Mouse (Mus musculus) MN1 (cell line): ENCODE measurements at regions not wholly inside any gene's neighbourhood (a gene's known extent, or its start where the extent isn't known, plus 50 kb on each side); places are given as distances from the start of the nearest gene placed in this dataset.
"Not testable (repeated sequence)": the region's sequence is repeated elsewhere in the genome, so short reads cannot be mapped to it uniquely, and the experiment has no call there.

Experiments used
- DNase-seq: peaks from one replicate; pipeline ENCODE4 v3.0.0-alpha.2; 2016; ENCODE audit warnings: low spot score

- no peak for DNase-seq
These were observed 288.0 kb downstream of the Sfmbt2 start for GRCm38 (mm10) chr2:10658317-10658716.

- not testable (repeated sequence) for DNase-seq
These were observed 297.6 kb downstream of the Sfmbt2 start for GRCm38 (mm10) chr2:10667915-10668314.

GRCm38 (mm10) chr2:10670423-10671298 lies 300.4 kb downstream of the Sfmbt2 start:
- no peak for DNase-seq

GRCm38 (mm10) chr2:10671299-10671632 lies 301.0 kb downstream of the Sfmbt2 start:
- no peak for DNase-seq

GRCm38 (mm10) chr2:10672196-10672595 lies 301.9 kb downstream of the Sfmbt2 start:
- DNase-seq: no peak

- DNase-seq: no peak
These were observed 304.5 kb downstream of the Sfmbt2 start for GRCm38 (mm10) chr2:10674738-10675349.

- no peak for DNase-seq
These were observed 331.1 kb downstream of the Sfmbt2 start for GRCm38 (mm10) chr2:10701459-10701858.

- no peak for DNase-seq
These were observed 348.1 kb downstream of the Sfmbt2 start for GRCm38 (mm10) chr2:10718366-10718765.

- DNase-seq: not testable (repeated sequence)
These were observed 364.0 kb downstream of the Sfmbt2 start for GRCm38 (mm10) chr2:10734337-10734736.

- DNase-seq: no peak
These were observed 366.6 kb downstream of the Sfmbt2 start for GRCm38 (mm10) chr2:10736696-10737457.

- DNase-seq: no peak
These were observed 367.1 kb downstream of the Sfmbt2 start for GRCm38 (mm10) chr2:10737458-10737775.

GRCm38 (mm10) chr2:10745127-10745526 lies 374.8 kb downstream of the Sfmbt2 start:
- no peak for DNase-seq

- DNase-seq: no peak
These were observed 385.1 kb downstream of the Sfmbt2 start for GRCm38 (mm10) chr2:10755375-10755774.

GRCm38 (mm10) chr2:10757202-10757840 lies 387.0 kb downstream of the Sfmbt2 start:
- DNase-seq: no peak

GRCm38 (mm10) chr2:10757886-10758285 lies 387.6 kb downstream of the Sfmbt2 start:
- DNase-seq: no peak

- no peak for DNase-seq
These were observed 391.9 kb downstream of the Sfmbt2 start for GRCm38 (mm10) chr2:10762236-10762635.

- DNase-seq: no peak
These were observed 388.8 kb upstream of the Prkcq start for GRCm38 (mm10) chr2:10783071-10783470.

- no peak for DNase-seq
These were observed 388.3 kb upstream of the Prkcq start for GRCm38 (mm10) chr2:10783594-10783993.

- no peak for DNase-seq
These were observed 387.6 kb upstream of the Prkcq start for GRCm38 (mm10) chr2:10784266-10784665.

- no peak for DNase-seq
These were observed 386.8 kb upstream of the Prkcq start for GRCm38 (mm10) chr2:10785156-10785555.

GRCm38 (mm10) chr2:10788509-10788908 lies 383.4 kb upstream of the Prkcq start:
- no peak for DNase-seq

- DNase-seq: no peak
These were observed 380.7 kb upstream of the Prkcq start for GRCm38 (mm10) chr2:10791233-10791632.
